Mouse (Mus musculus) liver (tissue): Measurements from ENCODE around the gene Nf2.

Experiments
- DNase-seq: peaks from one replicate; pipeline ENCODE4 v3.0.0-alpha.2; 2020; ENCODE audit warnings: mixed read lengths

Gene Nf2

DNA sequence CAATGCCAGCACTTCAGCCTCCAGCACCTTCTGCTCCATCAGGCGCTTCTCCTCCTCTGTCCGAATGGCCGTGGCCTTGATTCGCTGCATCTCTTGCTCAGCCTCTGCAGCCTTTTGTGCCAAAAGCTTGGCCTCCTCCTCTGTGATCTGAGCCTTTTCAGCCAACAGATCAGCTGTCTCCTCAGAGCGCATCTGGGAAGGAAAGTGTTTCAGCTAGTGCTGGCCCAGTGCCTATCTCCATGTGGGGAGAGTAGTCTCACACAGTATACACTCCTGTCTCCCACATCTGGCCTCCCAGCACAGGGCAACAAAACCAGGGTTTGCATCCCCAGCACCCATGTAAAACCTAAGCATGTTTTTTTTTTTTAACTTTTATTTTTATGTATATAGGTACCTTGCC lies 59.6 kb downstream of the Nf2 start:
- no peak for DNase-seq

DNA sequence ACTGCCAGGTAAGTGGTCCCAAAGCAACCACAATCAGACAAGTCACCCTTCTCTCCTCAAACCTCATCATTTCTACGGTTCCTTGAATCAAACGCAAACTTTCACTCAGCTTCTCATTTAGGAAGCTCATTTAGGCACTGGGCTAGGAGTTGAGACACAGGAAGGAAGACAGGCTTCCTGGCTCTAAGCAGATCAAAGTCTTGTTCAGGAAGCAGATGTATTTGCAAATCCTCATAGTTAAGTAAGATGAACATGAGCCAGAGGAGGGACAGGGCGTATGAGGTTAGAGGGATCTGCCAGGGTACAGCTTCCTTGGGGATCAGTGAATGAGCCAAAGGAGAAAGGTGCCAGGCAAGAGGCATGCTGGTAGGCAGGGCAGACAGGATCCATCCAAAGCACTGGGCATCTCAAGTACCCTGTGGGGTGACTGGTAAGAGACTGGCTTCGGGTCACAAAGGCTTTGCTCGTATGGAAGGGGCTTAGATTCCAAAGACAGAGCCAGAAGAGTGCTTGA lies 64.7 kb downstream of the Nf2 start:
- no peak for DNase-seq

- DNase-seq: no peak
Observed at GRCm38 (mm10) chr11:4783116-4783515, 66.2 kb downstream of the Nf2 start.

GRCm38 (mm10) chr11:4780927-4781326 lies 68.4 kb downstream of the Nf2 start:
- DNase-seq: no peak

DNA sequence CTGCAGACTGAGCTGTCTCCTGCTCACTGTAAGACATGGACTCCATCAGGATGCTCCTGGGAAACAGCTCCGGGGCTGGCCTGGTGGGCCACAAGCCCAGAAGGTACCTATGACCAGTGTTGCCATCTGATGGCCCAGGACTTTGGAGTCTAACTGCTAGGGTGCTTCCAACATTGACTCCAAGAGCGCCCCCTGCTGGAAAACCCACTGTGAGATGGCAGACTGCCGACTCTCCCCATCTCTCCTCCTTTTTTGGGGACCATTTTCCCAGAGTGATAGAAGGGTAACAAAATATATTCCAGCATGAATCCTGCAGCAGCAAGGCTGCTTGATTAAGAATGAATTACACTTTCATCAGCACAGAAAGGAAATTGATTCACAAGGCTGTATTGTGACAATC lies 76.4 kb downstream of the Nf2 start:
- peak; percentile 77 for DNase-seq

- no peak for DNase-seq
Observed at GRCm38 (mm10) chr11:4771756-4772155, 77.6 kb downstream of the Nf2 start.

DNA sequence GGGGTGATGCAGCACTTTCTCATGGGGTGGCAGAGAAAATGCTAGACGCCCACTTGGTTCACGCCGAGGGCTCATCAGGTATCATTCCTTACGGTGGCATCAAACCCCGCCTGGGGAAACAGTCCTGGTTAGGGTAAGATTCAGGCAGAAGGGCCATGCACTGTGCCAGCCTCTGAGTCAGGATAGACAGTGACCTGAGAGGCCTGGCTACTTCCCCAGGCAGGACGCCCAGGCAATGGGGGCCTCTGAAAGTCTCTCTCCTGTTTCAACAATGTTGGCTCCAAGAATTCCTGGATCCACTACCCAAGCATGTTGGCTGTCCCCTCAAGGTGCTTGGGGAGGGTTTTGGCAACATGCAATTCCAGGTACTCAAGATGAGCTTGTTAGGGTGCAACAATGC lies 79.5 kb downstream of the Nf2 start:
- DNase-seq: no peak

DNA sequence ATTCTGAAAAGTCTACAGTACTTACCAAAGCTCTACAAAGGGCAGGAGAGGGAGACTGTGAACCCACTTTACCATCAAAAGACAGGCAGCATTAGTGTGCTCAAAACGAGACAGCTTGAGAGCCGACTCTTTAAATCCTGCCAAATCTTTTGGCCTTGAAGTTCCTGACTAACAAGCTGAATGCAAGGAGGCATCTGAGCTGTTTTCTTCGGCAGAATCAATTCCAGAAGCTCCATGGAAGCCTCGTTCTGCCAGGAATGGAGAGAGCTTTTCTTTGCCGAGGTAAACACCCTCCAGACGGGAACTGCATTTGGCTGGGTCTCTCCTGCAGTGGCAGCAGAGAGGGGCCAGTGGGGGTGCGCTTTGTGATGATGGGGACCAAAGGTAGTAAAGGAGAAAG lies 80.0 kb downstream of the Nf2 start:
- no peak for DNase-seq

- no peak for DNase-seq
Observed at GRCm38 (mm10) chr11:4768399-4768798, 80.9 kb downstream of the Nf2 start.

DNA sequence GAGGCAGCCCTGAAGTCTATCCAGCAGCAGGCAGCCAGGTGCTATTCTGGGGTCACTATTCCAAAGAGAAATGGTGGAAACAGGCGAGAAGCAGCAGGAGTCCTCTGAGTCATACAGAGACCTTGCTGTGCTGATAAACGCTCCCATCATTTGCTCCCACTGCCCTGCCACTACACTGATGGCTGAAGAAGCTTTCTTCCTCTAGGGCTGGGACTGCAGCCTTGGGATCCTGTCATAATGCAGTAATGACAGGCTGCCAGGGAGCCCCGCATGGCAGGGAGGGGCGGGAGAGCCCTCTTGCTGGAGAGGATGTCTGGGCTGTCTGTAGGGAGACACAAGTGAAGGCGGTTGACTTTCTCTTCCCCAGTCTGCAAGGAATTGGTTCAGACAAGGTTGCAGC lies 84.9 kb downstream of the Nf2 start:
- DNase-seq: no peak

DNA sequence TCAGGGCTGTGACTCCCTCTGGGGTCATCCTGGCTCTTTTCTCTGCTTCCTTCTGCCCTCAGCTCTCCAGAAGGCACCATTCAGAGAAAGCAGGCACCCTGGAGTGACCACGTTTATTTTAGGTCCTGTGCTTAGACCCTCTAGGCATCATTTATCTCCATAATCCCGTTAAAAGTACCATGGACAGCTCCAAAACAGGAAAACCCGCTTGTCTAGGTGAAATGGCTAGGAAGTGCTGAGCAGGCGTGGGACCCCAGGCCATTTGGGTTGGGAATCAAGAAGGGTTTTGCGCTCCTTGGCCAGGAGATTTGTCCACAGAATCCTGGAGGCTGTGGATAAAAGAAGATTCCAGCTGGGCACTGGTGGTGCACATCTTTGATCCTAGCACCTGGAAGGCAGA lies 85.7 kb downstream of the Nf2 start:
- no peak for DNase-seq

- no peak for DNase-seq
Observed at GRCm38 (mm10) chr11:4762511-4762910, 86.8 kb downstream of the Nf2 start.

GRCm38 (mm10) chr11:4761991-4762390 lies 87.3 kb downstream of the Nf2 start:
- no peak for DNase-seq

DNA sequence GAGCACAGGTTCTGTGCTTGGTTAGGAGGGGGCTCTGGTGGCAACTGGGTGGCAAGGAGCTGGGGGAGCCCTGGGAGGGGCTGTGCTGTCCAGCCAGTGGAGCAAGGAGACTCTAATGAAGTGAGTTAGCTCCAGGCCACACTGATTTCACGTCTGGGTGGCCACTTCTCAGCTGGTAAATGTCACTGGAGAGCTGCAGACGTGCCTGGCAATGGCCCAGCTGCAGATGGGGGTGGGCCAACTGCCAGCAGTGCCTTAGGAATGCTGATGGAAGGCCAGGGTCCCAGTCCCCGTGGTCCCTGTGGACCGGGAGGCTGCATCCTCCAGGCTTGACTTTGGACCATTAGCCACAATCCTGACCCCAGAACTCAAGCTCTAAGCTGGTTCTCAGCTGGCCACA lies 88.9 kb downstream of the Nf2 start:
- DNase-seq: no peak

DNA sequence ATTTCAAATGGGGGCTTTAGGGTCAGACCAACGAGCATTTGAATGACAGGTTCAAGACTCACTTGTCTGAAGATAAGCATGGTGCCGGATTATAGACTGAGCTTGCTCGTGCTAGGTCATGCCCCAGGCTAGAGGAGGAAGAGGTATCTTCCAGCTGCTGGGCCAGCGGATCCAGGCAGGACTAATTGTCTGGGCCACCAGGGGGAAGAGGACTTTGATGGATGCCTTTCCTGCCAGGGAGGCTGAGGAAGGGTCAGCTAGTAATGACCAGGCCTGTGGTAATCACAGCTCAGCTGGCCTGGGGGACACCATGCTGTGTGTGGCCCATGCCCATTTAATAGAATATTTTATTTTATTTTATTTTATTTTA lies 91.6 kb downstream of the Nf2 start:
- no peak for DNase-seq

GRCm38 (mm10) chr11:4756984-4757788 lies 92.2 kb downstream of the Nf2 start:
- no peak for DNase-seq

DNA sequence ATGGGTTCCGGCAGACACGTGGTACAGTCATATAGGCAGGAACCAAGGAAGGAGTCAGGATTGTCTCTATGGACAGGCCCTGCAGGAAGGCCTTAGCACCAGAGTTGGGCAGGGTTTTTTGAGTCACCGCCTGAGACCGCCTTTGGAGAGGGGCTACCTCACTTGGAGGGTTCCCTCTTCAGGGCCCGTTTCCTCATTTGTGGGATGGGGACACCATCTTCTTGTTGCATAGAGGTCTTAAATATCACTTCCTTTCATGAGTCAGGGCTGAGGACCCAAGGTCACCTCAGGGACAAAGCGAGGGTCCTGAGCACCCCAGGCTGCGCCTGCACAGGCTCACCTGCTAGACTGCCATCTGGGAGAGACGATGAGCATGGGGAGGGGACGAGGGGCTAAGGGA lies 92.9 kb downstream of the Nf2 start:
- DNase-seq: no peak

- DNase-seq: no peak
Observed at GRCm38 (mm10) chr11:4754867-4755266, 94.5 kb downstream of the Nf2 start.

DNA sequence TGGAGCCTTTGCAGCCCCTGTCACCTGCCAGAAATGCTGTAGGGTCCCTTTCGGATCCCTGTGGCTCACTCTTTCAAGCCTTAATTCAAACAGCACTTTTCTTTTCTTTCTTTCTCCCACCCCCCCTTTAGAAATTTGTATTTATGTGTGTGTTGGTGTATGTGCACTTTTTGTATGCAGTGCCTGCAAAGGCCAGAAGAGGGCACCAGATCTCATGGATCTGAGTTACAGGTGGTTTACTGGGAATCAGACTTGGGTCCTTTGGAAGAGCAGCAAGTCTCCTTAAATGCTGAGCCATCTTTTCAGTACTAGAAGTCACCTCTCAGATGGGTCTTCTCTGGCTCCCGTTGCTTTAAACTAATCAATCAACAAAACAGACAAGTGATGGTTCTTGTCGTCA lies 95.3 kb downstream of the Nf2 start:
- DNase-seq: no peak

DNA sequence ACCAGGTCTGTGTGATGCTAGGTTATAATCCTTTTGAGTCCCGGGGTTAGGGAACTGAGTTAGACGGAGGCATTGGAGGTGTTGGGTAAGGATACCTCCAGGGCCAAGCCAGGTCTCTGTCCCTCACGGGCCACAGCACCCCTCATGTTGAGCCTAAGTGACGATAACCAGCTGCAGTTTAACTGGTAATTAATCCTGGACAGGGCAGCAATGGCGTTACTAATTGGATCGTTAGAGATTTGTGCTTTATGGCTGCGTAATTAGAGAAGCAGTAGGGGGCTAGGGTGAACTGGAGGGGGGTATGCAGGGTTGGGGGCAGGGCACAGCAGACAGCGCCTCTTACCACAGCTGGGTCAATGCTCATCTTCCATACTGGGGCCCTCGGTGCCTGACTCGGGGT lies 96.5 kb downstream of the Nf2 start:
- DNase-seq: no peak

DNA sequence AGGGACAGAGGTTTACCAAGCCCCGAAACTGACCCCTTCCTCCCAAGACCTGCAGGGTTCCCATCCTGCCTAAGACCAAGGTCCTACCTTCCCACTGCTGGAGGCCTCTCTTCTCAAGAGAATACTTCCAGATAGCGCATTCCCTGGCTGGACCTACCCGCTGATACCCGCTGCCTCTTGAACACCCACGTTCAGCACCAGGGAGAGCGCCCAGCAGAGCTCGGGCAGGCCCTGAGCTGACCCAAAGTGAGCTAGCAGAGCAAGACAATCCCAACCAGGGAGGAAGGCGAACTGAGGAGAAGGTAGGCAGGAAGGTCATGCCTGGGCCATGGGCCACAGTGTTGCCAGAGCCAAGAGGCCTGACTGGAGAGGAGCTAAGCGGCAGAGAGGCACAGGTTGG lies 99.1 kb downstream of the Nf2 start:
- peak; percentile 72 for DNase-seq

DNA sequence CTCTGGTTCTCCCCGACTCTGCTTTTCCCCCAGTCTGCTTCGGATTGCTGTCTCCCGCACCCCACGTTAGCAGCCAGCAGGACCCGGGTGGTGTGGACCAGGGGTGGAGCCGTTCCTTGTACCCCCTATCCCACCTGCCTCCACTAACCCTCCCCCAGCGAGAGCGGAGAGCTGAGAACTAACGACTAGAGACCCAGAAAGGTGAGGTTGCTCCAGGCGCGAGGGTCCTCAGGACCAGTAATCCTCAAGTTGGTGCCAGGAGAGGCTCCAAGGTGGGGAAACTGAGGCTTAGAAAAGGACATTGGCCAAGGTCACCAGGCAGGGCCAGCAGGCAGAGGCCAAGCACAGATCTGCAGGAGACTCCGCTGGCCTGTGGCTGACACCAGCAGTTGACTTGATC lies 102.1 kb downstream of the Nf2 start:
- no peak for DNase-seq

- DNase-seq: no peak
Observed at GRCm38 (mm10) chr11:4746733-4747132, 102.6 kb downstream of the Nf2 start, which contains the start of gene Cabp7. Gene Cabp7 (minus strand): TSS chr11:4746778.

- no peak for DNase-seq
Observed at GRCm38 (mm10) chr11:4745969-4746368, 103.4 kb downstream of the Nf2 start.

DNA sequence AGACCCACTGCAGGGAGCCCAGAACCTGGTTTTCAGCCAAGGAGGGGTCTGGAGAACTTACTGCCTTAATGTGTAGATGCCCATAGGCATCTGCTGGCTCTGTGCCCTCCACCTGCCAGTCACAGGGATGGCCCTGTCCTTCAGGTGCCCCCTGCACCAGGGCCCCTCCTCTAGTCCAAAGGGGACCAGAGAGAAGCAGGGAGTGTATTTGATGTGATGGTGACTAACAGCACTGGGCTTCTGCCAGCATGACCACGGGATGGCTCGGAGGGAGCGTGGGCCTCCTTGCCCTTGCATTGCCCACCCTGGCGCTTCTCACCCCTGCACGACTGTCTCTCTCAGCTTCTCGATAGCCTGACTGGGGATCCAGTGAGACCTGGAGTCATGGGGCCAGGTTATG lies 104.6 kb downstream of the Nf2 start:
- DNase-seq: no peak
